Mouse (Mus musculus): ENCODE data around the gene Il18rap. TPM values are rescaled to one million over a fixed set of nuclear protein-coding genes. Genes with fewer than 3 reads are reported as not detected.

Gene Il18rap
- 0.03 and 0.08 TPM in 2 replicates for polyA plus RNA-seq (2012; rRNA removed)

GRCm38 (mm10) chr1:40514851-40515585, at the start of gene Il18rap:
Gene Il18rap, plus strand, starts transcription at chr1:40515362.
- 43% methylated on average over 9 of the region's 9 CpGs for WGBS
- TF ChIP-seq POLR2A (IDR thresholded peaks at IDR 0.05; ENCODE audit: borderline replicate concordance, insufficient read depth, low read length) (no peak), CTCF (IDR thresholded peaks at IDR 0.05; ENCODE audit: borderline replicate concordance, insufficient read depth, low read depth, low read length) (no peak)
- DNase-seq: no peak
- Histone ChIP-seq H3K4me1 (ENCODE audit: control insufficient read depth, insufficient read depth, low read length) (no peaks in the 10 kb centered on the region), H3K4me3 (replicated peaks; ENCODE audit: insufficient read depth, low read depth, low read length) (no peak within 1 kb of the TSS), H3K27me3 (ENCODE audit: control insufficient read depth, insufficient read depth, low read length) (no peaks in the 10 kb centered on the region), H3K27ac (ENCODE audit: insufficient read depth, low read length) (no peak within 1 kb of the TSS)

GRCm38 (mm10) chr1:40465477-40466430, 49.4 kb upstream of the Il18rap start, which contains the start of gene Il18r1:
Gene Il18r1, plus strand, starts transcription at chr1:40465552.
- 37% methylated on average over 20 of the region's 20 CpGs for WGBS
- no peaks in the 10 kb centered on the region for H3K4me1 ChIP-seq (ENCODE audit: control insufficient read depth, insufficient read depth, low read length)
- TF ChIP-seq CTCF (IDR thresholded peaks at IDR 0.05; ENCODE audit: borderline replicate concordance, insufficient read depth, low read depth, low read length): no peak
- no peak for TF ChIP-seq POLR2A (IDR thresholded peaks at IDR 0.05; ENCODE audit: borderline replicate concordance, insufficient read depth, low read length)
- H3K27me3 ChIP-seq (ENCODE audit: control insufficient read depth, insufficient read depth, low read length): no peaks in the 10 kb centered on the region
- H3K27ac ChIP-seq (ENCODE audit: insufficient read depth, low read length): no peak within 1 kb of the TSS
- DNase-seq: no peak
- H3K4me3 ChIP-seq (replicated peaks; ENCODE audit: insufficient read depth, low read depth, low read length): no peak within 1 kb of the TSS

GRCm38 (mm10) chr1:40467306-40467705, 47.9 kb upstream of the Il18rap start:
- TF ChIP-seq POLR2A (IDR thresholded peaks at IDR 0.05; ENCODE audit: borderline replicate concordance, insufficient read depth, low read length) (no peak), CTCF (IDR thresholded peaks at IDR 0.05; ENCODE audit: borderline replicate concordance, insufficient read depth, low read depth, low read length) (no peak)
- H3K4me3 ChIP-seq (replicated peaks; ENCODE audit: insufficient read depth, low read depth, low read length): no peak overlapping the region
- H3K27me3 ChIP-seq (ENCODE audit: control insufficient read depth, insufficient read depth, low read length): no peaks in the 10 kb centered on the region
- no peak for DNase-seq
- WGBS: 88% methylated on average over 4 of the region's 4 CpGs
- H3K4me1 ChIP-seq (ENCODE audit: control insufficient read depth, insufficient read depth, low read length): no peaks in the 10 kb centered on the region
- H3K27ac ChIP-seq (ENCODE audit: insufficient read depth, low read length): no peak overlapping the region

- H3K4me3 ChIP-seq (replicated peaks; ENCODE audit: insufficient read depth, low read depth, low read length): no peak overlapping the region
- no peak overlapping the region for H3K27ac ChIP-seq (ENCODE audit: insufficient read depth, low read length)
- no peak for TF ChIP-seq CTCF (IDR thresholded peaks at IDR 0.05; ENCODE audit: borderline replicate concordance, insufficient read depth, low read depth, low read length)
- TF ChIP-seq POLR2A (IDR thresholded peaks at IDR 0.05; ENCODE audit: borderline replicate concordance, insufficient read depth, low read length): no peak
- no peaks in the 10 kb centered on the region for H3K4me1 ChIP-seq (ENCODE audit: control insufficient read depth, insufficient read depth, low read length)
- WGBS: 79% methylated on average over 2 of the region's 2 CpGs
- no peaks in the 10 kb centered on the region for H3K27me3 ChIP-seq (ENCODE audit: control insufficient read depth, insufficient read depth, low read length)
- no peak for DNase-seq
Measured at GRCm38 (mm10) chr1:40468805-40469204, 46.4 kb upstream of the Il18rap start.

GRCm38 (mm10) chr1:40469900-40470299, 45.3 kb upstream of the Il18rap start:
- Histone ChIP-seq H3K4me3 (replicated peaks; ENCODE audit: insufficient read depth, low read depth, low read length) (no peak overlapping the region), H3K27ac (ENCODE audit: insufficient read depth, low read length) (no peak overlapping the region), H3K27me3 (ENCODE audit: control insufficient read depth, insufficient read depth, low read length) (no peaks in the 10 kb centered on the region), H3K4me1 (ENCODE audit: control insufficient read depth, insufficient read depth, low read length) (no peaks in the 10 kb centered on the region)
- 86% methylated on average over 12 of the region's 12 CpGs for WGBS
- TF ChIP-seq CTCF (IDR thresholded peaks at IDR 0.05; ENCODE audit: borderline replicate concordance, insufficient read depth, low read depth, low read length): no peak
- TF ChIP-seq POLR2A (IDR thresholded peaks at IDR 0.05; ENCODE audit: borderline replicate concordance, insufficient read depth, low read length): no peak
- no peak for DNase-seq

GRCm38 (mm10) chr1:40472401-40472800, 42.8 kb upstream of the Il18rap start:
- no peaks in the 10 kb centered on the region for H3K4me1 ChIP-seq (ENCODE audit: control insufficient read depth, insufficient read depth, low read length)
- no peak overlapping the region for H3K27ac ChIP-seq (ENCODE audit: insufficient read depth, low read length)
- no peaks in the 10 kb centered on the region for H3K27me3 ChIP-seq (ENCODE audit: control insufficient read depth, insufficient read depth, low read length)
- no peak for TF ChIP-seq POLR2A (IDR thresholded peaks at IDR 0.05; ENCODE audit: borderline replicate concordance, insufficient read depth, low read length)
- no peak for TF ChIP-seq CTCF (IDR thresholded peaks at IDR 0.05; ENCODE audit: borderline replicate concordance, insufficient read depth, low read depth, low read length)
- no peak overlapping the region for H3K4me3 ChIP-seq (replicated peaks; ENCODE audit: insufficient read depth, low read depth, low read length)
- DNase-seq: no peak
- WGBS: 95% methylated on average over 1 of the region's 1 CpGs

- no peak for TF ChIP-seq POLR2A (IDR thresholded peaks at IDR 0.05; ENCODE audit: borderline replicate concordance, insufficient read depth, low read length)
- no peak for TF ChIP-seq CTCF (IDR thresholded peaks at IDR 0.05; ENCODE audit: borderline replicate concordance, insufficient read depth, low read depth, low read length)
- Histone ChIP-seq H3K4me3 (replicated peaks; ENCODE audit: insufficient read depth, low read depth, low read length) (no peak overlapping the region), H3K27ac (ENCODE audit: insufficient read depth, low read length) (no peak overlapping the region), H3K4me1 (ENCODE audit: control insufficient read depth, insufficient read depth, low read length) (no peaks in the 10 kb centered on the region), H3K27me3 (ENCODE audit: control insufficient read depth, insufficient read depth, low read length) (no peaks in the 10 kb centered on the region)
- WGBS: 94% methylated on average over 4 of the region's 4 CpGs
- no peak for DNase-seq
Measured at GRCm38 (mm10) chr1:40473640-40474039, 41.5 kb upstream of the Il18rap start.

Data from cerebellum, adult 2 months (tissue).